Mouse (Mus musculus) left cerebral cortex, adult 8-10 months (tissue): ENCODE results near the gene Alox5ap. TPM values are rescaled to one million over a fixed set of nuclear protein-coding genes. Genes with fewer than 3 reads are reported as not detected.

Experiments
- DNase-seq, 2 experiments: peaks; one replicate each; pipeline ENCODE4 v3.0.0; 2022; ENCODE audit warnings: low spot score in 2 of 2
- total RNA-seq, 4 experiments: library from RNA; stranded (reverse); gene quantifications; 2 replicates each; pipeline ENCODE4 v1.2.4; 2022

Gene Alox5ap
- total RNA-seq, 4 experiments from 2014 or later = 6.7 to 14.3 (median 11.2) TPM

DNA sequence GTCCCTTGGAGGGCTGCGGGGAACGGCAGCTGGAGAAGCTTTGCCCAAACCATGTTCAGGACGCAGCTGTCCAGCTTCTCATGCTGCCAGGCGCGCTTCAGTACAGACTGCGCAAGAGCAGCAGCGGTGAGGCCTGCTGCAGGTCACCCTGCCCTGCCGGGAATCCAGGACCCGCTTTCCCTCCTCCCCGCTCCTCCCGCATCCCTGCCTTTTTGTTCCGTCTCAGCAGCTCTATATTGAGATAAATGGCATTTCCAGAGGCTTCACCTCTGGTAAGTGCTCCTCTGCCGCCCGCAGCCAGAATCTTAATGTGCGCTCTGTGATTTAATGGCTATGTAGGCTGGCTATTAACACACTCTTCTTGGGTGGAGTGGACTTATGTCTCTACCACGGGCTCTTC lies 5.5 kb upstream of the Alox5ap start:
- no peak for DNase-seq

DNA sequence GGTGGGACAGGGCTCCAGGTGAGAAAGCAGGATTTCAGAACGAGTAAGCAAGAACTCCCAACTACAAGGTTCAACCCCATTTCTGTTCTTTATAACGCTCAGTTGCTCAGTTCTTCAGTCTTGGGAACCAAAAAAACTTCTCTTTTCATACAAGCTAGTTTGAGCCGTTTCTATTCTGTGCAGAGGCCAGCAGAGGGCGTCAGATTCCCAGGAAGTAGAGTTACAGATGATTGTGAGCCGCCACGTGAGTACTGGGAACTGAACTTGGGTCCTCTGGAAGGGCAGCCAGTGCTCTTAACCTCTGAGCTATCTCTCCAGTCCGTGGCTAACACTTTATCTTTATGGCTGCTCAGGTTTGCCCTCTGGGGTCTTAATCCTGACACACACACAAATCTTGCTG lies 3.1 kb upstream of the Alox5ap start:
- no peak for DNase-seq

DNA sequence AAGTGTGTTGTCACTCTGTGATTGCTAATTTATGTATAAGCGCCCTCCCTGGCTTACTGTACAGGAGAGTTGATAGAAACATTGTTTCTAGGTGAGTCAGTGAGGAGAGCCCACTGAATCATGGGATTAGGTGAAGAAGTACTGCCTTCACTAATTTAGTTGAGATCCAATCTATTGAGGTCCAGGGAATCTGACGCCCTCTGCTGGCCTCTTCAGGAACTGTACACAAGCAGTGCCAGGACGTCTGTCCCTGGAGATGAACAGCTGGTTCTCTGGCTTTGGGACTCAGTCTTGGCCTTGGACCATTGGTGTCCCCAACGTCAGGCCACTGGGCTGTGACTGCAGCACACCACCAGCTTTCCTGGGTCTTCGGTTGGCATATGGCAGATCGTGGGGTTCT lies 2.7 kb upstream of the Alox5ap start:
- DNase-seq = no peak

- DNase-seq = no peak
Observed at GRCm38 (mm10) chr5:149264878-149265279, 312 bp downstream of the Alox5ap start.

- DNase-seq = no peak
Observed at GRCm38 (mm10) chr5:149266761-149267221, 2.2 kb downstream of the Alox5ap start.

GRCm38 (mm10) chr5:149267493-149267892 lies 2.9 kb downstream of the Alox5ap start:
- DNase-seq = no peak

GRCm38 (mm10) chr5:149271291-149271690 lies 6.7 kb downstream of the Alox5ap start:
- no peak for DNase-seq

- DNase-seq = no peak
Observed at GRCm38 (mm10) chr5:149272535-149272934, 8.0 kb downstream of the Alox5ap start.

DNA sequence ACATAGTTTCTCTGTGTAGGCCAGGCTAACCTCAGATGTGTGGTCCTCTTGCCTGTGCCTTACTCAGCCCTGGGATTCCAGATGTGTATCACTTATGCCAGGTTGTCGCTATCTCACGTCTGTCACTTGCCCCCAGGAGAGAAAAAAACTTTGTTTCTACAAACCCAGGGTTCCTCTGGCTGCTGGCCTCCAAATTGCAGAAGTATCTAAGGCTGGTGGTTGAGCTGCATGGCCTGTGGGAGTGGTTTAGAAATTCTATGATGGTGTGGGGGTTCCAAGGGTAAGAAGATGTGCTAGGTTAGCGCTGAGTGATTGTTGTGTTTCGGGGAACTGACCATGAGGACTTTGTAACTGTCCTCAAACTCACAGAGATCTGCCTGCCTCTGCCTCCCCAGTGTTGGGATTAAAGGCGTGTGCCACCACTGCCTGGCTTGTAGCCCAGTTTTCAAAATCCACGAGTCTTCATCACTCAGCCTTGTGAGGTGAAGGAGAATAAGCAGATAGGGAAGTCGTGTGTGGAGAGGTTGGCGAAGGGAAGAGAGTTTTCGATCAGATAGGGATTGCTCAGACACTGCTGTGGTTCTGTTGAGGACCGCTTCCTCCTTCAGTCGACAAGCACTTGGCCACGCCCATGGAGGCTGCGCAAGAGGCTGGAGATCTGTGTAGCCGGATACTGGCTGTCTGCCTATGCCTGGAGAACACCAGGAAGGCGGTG lies 10.0 kb downstream of the Alox5ap start:
- DNase-seq = no peak

GRCm38 (mm10) chr5:149275105-149275494 lies 10.5 kb downstream of the Alox5ap start:
- no peak for DNase-seq

- no peak for DNase-seq
Observed at GRCm38 (mm10) chr5:149277529-149277928, 13.0 kb downstream of the Alox5ap start.

GRCm38 (mm10) chr5:149279273-149279844 lies 14.8 kb downstream of the Alox5ap start:
- DNase-seq = peak in 1 of 2 experiments; percentile 37

DNA sequence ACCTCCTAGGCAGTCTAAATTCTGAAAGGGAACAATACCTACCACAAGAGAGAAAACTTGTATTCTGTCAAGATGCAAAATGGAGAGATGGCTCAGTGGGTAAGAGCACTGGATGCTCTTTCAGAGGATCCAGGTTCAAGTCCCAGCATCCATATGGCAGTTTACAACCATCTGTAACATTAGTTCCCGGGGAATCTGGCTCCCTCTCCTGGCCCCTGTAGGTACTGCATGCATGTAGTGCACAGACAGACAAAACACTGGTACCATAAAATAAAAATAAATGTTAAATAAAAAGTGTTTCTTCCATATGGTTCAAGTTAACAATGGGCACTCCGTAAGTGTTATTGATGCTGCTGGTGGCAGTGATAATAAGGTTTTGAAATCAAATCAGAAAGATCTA lies 18.4 kb downstream of the Alox5ap start:
- no peak for DNase-seq

- no peak for DNase-seq
Observed at GRCm38 (mm10) chr5:149283821-149284220, 19.3 kb downstream of the Alox5ap start.

- no peak for DNase-seq
Observed at GRCm38 (mm10) chr5:149286021-149286420, 21.5 kb downstream of the Alox5ap start.

DNA sequence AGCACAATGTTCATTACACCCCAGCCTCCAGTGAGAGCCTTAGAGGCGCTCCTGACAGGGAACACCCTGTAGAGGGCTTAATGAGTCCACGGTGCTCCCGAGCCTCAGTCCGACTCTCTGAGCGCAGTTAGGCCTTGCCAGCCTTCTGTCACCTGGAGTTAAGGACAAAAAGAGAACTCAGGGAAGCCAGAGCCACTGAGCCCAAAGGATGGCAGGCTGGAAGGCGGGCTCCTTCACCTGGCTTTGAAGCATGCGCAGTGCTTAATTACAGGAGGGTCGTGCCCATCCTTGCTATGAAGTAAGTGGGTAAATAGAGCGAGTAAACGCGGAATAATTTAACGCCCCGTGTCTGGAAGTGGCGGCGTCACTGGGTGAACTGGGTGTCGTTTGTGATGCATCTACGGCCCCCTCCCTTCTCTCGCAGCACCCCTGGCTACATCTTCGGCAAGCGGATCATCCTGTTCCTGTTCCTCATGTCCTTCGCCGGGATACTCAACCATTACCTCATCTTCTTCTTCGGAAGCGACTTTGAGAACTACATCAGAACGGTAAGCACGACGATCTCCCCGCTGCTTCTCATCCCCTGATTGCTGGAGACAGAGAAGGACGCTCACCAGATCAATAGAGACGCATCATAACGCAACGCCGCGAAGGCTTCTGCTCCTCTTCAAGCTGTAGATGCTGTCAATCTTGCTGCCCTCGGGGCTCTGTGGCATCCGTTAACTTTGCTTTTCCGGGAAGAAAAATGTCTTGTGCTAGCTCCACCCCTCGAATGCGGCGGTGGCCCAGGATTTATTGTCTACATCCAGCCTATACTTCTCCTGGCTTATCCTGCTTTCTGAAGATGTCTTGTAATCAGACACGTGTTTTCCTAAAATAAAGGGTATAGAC lies 22.8 kb downstream of the Alox5ap start:
- no peak for DNase-seq

DNA sequence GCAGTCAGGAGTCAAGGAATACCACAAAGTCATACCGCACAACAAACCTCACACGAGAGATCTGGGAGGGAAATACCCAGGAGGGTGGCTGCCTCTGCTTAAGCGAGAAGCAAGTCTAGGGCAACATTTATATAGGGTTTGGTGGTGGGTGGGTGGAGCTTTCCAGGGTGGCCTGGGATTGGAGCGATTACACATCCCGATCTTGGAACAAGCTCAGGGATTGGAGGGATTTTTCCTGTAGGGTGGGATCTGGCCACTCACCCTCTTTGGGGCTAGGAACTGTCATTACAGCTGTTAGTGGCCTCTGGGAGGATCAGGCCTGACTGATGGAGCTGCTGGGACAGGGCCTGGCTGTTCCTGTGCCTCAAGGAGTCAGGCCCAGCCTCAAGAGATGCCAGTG lies 26.7 kb downstream of the Alox5ap start:
- no peak for DNase-seq

- no peak for DNase-seq
Observed at GRCm38 (mm10) chr5:149293071-149293470, 28.5 kb downstream of the Alox5ap start.

- no peak for DNase-seq
Observed at GRCm38 (mm10) chr5:149296808-149297207, 32.2 kb downstream of the Alox5ap start.

DNA sequence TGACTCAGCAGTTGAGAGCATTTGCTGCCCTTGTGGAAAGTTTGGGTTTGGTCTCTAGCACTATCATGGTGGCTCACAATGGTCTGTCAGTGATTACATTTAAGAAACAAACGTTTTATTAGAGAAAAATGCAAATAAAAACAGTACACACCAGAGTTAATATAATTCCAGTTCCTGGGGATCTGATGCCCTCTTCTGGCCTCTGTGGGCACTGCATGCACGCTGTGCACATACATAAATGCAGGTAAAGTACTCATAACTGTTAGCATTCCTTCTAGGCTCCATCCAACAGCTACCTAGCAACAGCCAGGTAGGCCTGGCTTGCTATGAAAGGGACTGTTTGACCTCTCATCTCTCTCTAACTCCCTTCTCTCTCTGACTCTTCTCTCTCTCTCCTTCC lies 32.9 kb downstream of the Alox5ap start:
- no peak for DNase-seq

GRCm38 (mm10) chr5:149298234-149298633 lies 33.7 kb downstream of the Alox5ap start:
- DNase-seq = no peak
